Mouse (Mus musculus): ENCODE measurements at regions not wholly inside any gene's neighbourhood (a gene's known extent, or its start where the extent isn't known, plus 50 kb on each side); places are given as distances from the start of the nearest gene placed in this dataset.

DNA sequence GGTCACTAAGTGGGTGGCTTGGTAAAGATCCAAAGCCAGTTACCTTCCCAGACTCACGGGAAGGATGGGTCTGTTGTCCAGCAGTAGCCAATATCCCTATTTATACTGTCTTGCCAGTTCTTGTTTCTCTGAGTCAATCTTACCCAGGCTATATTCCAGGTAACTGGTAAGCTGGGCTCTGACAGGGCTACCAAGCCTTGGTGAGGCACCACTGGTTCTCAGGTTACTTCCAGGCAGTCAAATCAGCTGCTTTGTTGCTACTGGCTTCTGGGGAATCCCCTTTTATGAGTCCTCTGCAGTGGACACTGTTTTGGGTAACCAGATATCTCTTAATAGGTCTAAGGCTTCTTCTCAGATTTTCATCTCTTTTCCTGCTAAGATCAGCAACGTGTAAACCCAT, 178.8 kb upstream of the Nampt start:
- Histone ChIP-seq H3K9me3 (ENCODE audit: control insufficient read depth, low read length) (no peaks in the 10 kb centered on the region), H3K9ac (ENCODE audit: low read depth, low read length) (no peak overlapping the region), H3K4me3 (ENCODE audit: low read length) (no peak overlapping the region), H3K4me2 (replicated peaks; ENCODE audit: low read depth, low read length) (no peak overlapping the region), H3K4me1 (ENCODE audit: control insufficient read depth, insufficient read depth, low read length) (no peaks in the 10 kb centered on the region), H3K36me3 (ENCODE audit: control insufficient read depth, insufficient read depth, low read length) (no peaks in the 10 kb centered on the region), H3K27me3 (ENCODE audit: control insufficient read depth, insufficient read depth, low read length) (no peaks in the 10 kb centered on the region), H3K27ac (ENCODE audit: low read depth, low read length) (no peak overlapping the region)
- no peak for ATAC-seq (ENCODE audit: low FRiP score, low TSS enrichment)
- WGBS: 52% methylated on average over 2 of the region's 2 CpGs

DNA sequence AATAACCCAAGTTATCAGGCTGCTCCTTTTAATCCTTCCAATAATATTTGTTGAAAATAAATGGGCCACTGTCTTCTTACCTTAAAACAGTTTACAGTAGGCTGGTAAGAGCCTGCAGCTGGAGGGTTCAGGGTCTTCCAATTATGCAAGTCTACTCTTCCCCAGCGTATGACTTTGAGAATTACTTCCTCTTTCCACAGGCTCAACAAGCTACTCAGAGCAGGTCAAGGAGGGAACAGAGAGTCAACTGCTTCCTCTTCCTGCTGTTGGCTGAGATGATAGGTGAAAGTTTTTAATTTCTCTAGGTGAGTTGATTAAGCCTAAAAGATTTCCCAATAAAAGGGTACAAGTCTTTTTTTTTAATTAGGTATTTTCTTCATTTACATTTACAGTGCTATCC, 176.9 kb upstream of the Nampt start:
- no peaks in the 10 kb centered on the region for H3K36me3 ChIP-seq (ENCODE audit: control insufficient read depth, insufficient read depth, low read length)
- WGBS: 89% methylated on average over 1 of the region's 1 CpGs

DNA sequence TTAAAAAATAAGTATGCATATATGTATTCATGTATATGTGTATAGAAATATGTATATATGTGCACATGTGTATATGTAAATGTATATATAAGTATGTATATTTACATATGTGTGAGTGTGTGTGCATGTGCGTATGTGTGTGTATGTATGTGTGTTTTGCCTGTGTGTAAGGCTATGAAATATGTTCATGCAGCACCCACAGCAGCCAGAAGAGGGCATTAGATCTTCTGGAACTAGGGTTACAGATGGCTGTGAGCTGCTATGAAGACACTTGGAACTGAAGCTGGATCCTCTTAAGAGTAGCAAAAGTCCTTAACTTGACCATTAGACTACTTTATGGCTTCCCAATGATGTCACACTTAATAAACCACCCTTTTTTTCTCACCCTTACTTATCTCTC, 166.2 kb upstream of the Nampt start:
- Histone ChIP-seq H3K36me3 (ENCODE audit: control insufficient read depth, insufficient read depth, low read length) (no peaks in the 10 kb centered on the region), H3K9ac (ENCODE audit: low read depth, low read length) (no peak overlapping the region), H3K4me3 (ENCODE audit: low read length) (no peak overlapping the region), H3K9me3 (ENCODE audit: control insufficient read depth, low read length) (no peaks in the 10 kb centered on the region), H3K4me1 (ENCODE audit: control insufficient read depth, insufficient read depth, low read length) (no peaks in the 10 kb centered on the region), H3K4me2 (replicated peaks; ENCODE audit: low read depth, low read length) (no peak overlapping the region), H3K27me3 (ENCODE audit: control insufficient read depth, insufficient read depth, low read length) (no peaks in the 10 kb centered on the region), H3K27ac (ENCODE audit: low read depth, low read length) (no peak overlapping the region)
- ATAC-seq (ENCODE audit: low FRiP score, low TSS enrichment): no peak
- WGBS: 92% methylated on average over 1 of the region's 1 CpGs

More for the DNA sequence above, 176.9 kb upstream of the Nampt start:
- Histone ChIP-seq H3K9ac (ENCODE audit: low read depth, low read length) (no peak overlapping the region), H3K27me3 (ENCODE audit: control insufficient read depth, insufficient read depth, low read length) (no peaks in the 10 kb centered on the region), H3K9me3 (ENCODE audit: control insufficient read depth, low read length) (no peaks in the 10 kb centered on the region), H3K4me2 (replicated peaks; ENCODE audit: low read depth, low read length) (no peak overlapping the region), H3K4me1 (ENCODE audit: control insufficient read depth, insufficient read depth, low read length) (no peaks in the 10 kb centered on the region), H3K27ac (ENCODE audit: low read depth, low read length) (no peak overlapping the region), H3K4me3 (ENCODE audit: low read length) (no peak overlapping the region)
- no peak for ATAC-seq (ENCODE audit: low FRiP score, low TSS enrichment)

DNA sequence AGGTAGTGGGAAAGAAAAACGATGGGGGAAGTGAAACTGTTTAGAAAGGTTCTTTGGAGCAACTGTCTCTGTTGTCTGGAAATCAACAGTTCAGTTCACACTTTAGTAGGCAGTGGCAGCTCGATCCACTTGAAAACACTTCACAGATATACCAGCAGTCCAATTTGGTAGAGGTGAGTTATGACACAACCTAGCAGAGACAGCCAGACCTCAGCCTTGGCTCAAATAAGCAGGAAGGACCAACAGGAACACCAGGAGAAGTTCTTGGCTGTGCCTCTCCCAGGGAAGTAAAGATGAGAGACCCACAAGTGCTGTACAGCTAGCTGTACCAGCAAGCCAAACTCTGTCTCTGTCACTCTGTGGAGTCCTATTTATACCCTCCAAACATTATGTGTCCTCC, 163.2 kb upstream of the Nampt start:
- WGBS: 73% methylated on average over 2 of the region's 2 CpGs
- no peaks in the 10 kb centered on the region for H3K9me3 ChIP-seq (ENCODE audit: control insufficient read depth, low read length)
- H3K36me3 ChIP-seq (ENCODE audit: control insufficient read depth, insufficient read depth, low read length): no peaks in the 10 kb centered on the region
- H3K4me1 ChIP-seq (ENCODE audit: control insufficient read depth, insufficient read depth, low read length): no peaks in the 10 kb centered on the region
- H3K4me3 ChIP-seq (ENCODE audit: low read length): no peak overlapping the region
- H3K9ac ChIP-seq (ENCODE audit: low read depth, low read length): no peak overlapping the region
- no peaks in the 10 kb centered on the region for H3K27me3 ChIP-seq (ENCODE audit: control insufficient read depth, insufficient read depth, low read length)
- no peak overlapping the region for H3K4me2 ChIP-seq (replicated peaks; ENCODE audit: low read depth, low read length)
- no peak for ATAC-seq (ENCODE audit: low FRiP score, low TSS enrichment)
- no peak overlapping the region for H3K27ac ChIP-seq (ENCODE audit: low read depth, low read length)

DNA sequence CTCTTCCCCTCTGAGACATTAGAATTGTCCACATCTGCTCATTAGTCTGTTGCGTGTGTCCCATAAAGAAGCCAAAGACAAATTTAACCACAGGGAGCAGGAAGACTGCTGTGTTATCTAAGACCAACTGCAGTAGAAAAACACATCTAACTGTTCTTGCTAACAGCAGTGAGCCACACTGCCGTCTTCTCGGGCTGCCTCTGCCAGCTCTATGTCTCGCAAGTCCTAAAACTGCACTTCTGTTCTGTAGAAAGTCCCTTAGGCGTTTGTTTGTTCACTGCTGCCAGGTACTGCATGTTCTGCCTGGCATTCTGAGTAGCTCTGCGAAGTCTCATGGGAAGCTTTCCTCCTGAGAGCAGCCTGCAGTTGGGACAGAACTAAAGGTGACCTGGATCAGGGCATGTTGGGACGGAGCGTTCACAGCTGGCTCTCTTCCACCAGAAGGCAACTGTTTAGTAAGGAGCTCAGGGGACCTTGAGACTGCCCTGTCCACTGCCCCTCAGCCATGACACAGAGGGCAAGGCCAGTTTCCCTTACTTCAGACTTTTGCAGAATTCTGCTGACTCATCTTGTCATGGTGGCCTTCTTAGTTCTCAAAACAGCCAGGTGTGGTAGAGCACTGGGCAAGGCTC, 157.4 kb upstream of the Nampt start:
- no peaks in the 10 kb centered on the region for H3K9me3 ChIP-seq (ENCODE audit: control insufficient read depth, low read length)
- H3K9ac ChIP-seq (ENCODE audit: low read depth, low read length): no peak overlapping the region
- H3K4me2 ChIP-seq (replicated peaks; ENCODE audit: low read depth, low read length): no peak overlapping the region
- WGBS: 82% methylated on average over 8 of the region's 8 CpGs
- H3K4me1 ChIP-seq (ENCODE audit: control insufficient read depth, insufficient read depth, low read length): no peaks in the 10 kb centered on the region
- no peak overlapping the region for H3K4me3 ChIP-seq (ENCODE audit: low read length)
- no peaks in the 10 kb centered on the region for H3K36me3 ChIP-seq (ENCODE audit: control insufficient read depth, insufficient read depth, low read length)
- no peaks in the 10 kb centered on the region for H3K27me3 ChIP-seq (ENCODE audit: control insufficient read depth, insufficient read depth, low read length)
- no peak overlapping the region for H3K27ac ChIP-seq (ENCODE audit: low read depth, low read length)
- no peak for ATAC-seq (ENCODE audit: low FRiP score, low TSS enrichment)

DNA sequence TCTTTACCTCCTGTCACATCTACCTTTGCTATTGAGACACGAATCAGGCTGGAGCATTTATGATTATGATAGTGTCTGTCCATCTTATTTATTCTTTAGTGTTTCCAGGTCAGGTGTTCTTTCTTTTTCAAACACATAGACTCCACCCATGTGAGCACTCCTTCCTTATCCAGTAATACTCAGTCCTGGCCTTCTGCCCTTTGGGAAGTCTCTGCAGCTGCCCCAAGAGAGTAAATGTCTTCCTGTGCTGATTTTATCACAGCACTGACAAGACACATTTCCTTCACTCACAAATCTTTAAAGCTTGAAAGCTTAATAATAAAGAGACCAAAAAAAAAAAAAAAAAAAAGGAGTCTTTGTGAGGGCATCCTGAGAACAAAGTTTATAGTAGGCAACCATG, 153.3 kb upstream of the Nampt start:
- H3K36me3 ChIP-seq (ENCODE audit: control insufficient read depth, insufficient read depth, low read length): no peaks in the 10 kb centered on the region
- H3K27ac ChIP-seq (ENCODE audit: low read depth, low read length): no peak overlapping the region
- H3K9me3 ChIP-seq (ENCODE audit: control insufficient read depth, low read length): no peaks in the 10 kb centered on the region
- no peak overlapping the region for H3K4me3 ChIP-seq (ENCODE audit: low read length)
- no peak overlapping the region for H3K4me2 ChIP-seq (replicated peaks; ENCODE audit: low read depth, low read length)
- H3K27me3 ChIP-seq (ENCODE audit: control insufficient read depth, insufficient read depth, low read length): no peaks in the 10 kb centered on the region
- H3K4me1 ChIP-seq (ENCODE audit: control insufficient read depth, insufficient read depth, low read length): no peaks in the 10 kb centered on the region
- ATAC-seq (ENCODE audit: low FRiP score, low TSS enrichment): no peak
- WGBS: 63% methylated on average over 1 of the region's 1 CpGs
- no peak overlapping the region for H3K9ac ChIP-seq (ENCODE audit: low read depth, low read length)

DNA sequence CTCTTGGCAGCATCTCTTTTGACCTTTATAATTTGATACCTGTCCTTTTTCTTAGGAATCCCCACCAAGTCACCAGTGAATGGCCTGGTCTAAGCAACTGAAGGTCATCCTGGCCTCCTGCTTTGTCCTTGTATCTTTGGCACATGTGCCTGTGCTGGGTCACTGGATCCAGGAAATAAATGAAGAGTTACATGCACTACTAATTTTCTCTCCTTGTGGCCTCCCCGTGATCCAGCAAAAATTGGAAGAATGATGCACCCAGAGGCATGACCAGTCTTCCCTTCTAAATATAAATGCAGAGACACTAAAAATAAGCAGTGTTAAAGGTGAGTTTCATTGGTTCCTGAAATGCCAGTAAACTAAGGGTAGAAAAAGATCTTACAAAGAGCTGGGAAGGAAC, 141.4 kb upstream of the Nampt start:
- Histone ChIP-seq H3K9me3 (ENCODE audit: control insufficient read depth, low read length) (no peaks in the 10 kb centered on the region), H3K4me3 (ENCODE audit: low read length) (no peak overlapping the region), H3K27me3 (ENCODE audit: control insufficient read depth, insufficient read depth, low read length) (no peaks in the 10 kb centered on the region), H3K36me3 (ENCODE audit: control insufficient read depth, insufficient read depth, low read length) (no peaks in the 10 kb centered on the region), H3K27ac (ENCODE audit: low read depth, low read length) (no peak overlapping the region), H3K9ac (ENCODE audit: low read depth, low read length) (no peak overlapping the region), H3K4me1 (ENCODE audit: control insufficient read depth, insufficient read depth, low read length) (no peaks in the 10 kb centered on the region), H3K4me2 (replicated peaks; ENCODE audit: low read depth, low read length) (no peak overlapping the region)
- ATAC-seq (ENCODE audit: low FRiP score, low TSS enrichment): no peak
- WGBS: 53% methylated on average over 1 of the region's 1 CpGs

DNA sequence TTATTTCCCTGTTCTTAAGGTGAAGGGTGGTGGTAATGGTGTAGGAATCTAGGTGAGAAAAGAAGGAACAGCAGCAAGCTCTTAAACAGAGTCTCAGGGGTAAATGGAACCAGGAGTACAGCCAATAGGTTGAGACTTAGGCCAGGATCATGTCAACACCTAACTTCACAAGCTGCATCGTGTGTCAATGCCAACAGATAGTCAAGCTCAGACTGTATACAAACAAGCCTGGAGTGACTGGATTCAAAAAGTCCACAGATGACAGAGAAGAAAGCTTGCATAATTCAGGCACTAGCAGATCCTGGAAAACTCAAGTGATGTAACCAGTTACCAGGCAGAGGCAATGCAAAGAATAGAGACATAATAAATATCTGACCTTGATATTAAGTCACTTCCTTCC, 140.6 kb upstream of the Nampt start:
- H3K4me2 ChIP-seq (replicated peaks; ENCODE audit: low read depth, low read length): no peak overlapping the region
- ATAC-seq (ENCODE audit: low FRiP score, low TSS enrichment): no peak
- H3K4me3 ChIP-seq (ENCODE audit: low read length): no peak overlapping the region
- H3K36me3 ChIP-seq (ENCODE audit: control insufficient read depth, insufficient read depth, low read length): no peaks in the 10 kb centered on the region
- no peaks in the 10 kb centered on the region for H3K9me3 ChIP-seq (ENCODE audit: control insufficient read depth, low read length)
- H3K4me1 ChIP-seq (ENCODE audit: control insufficient read depth, insufficient read depth, low read length): no peaks in the 10 kb centered on the region
- H3K27ac ChIP-seq (ENCODE audit: low read depth, low read length): no peak overlapping the region
- 74% methylated on average over 1 of the region's 1 CpGs for WGBS
- no peaks in the 10 kb centered on the region for H3K27me3 ChIP-seq (ENCODE audit: control insufficient read depth, insufficient read depth, low read length)
- no peak overlapping the region for H3K9ac ChIP-seq (ENCODE audit: low read depth, low read length)

DNA sequence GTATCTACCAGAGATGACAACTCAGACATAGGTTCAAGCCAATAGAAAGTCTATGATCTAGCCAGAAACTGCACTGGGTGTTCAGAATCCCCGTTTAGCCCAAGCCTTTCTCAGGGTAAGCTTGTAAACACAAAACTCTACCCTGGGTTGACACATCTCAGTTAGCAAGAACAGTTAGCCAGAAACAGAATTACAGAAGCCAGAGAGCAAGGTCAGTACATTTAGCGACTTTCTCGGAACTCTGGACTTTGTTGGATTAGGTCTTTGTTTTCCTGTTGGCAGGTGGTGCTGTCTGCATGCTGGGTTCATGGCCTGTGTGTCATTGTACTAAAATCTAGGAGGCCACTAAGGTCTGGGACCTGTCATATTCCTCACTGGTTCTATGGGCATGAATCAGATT, 137.4 kb upstream of the Nampt start:
- Histone ChIP-seq H3K9me3 (ENCODE audit: control insufficient read depth, low read length) (no peaks in the 10 kb centered on the region), H3K4me2 (replicated peaks; ENCODE audit: low read depth, low read length) (no peak overlapping the region), H3K27ac (ENCODE audit: low read depth, low read length) (no peak overlapping the region), H3K4me3 (ENCODE audit: low read length) (no peak overlapping the region), H3K4me1 (ENCODE audit: control insufficient read depth, insufficient read depth, low read length) (no peaks in the 10 kb centered on the region), H3K9ac (ENCODE audit: low read depth, low read length) (no peak overlapping the region), H3K36me3 (ENCODE audit: control insufficient read depth, insufficient read depth, low read length) (no peaks in the 10 kb centered on the region), H3K27me3 (ENCODE audit: control insufficient read depth, insufficient read depth, low read length) (no peaks in the 10 kb centered on the region)
- ATAC-seq (ENCODE audit: low FRiP score, low TSS enrichment): no peak
- 76% methylated on average over 3 of the region's 3 CpGs for WGBS

Data from kidney, embryonic 14.5 days (tissue).